8 mouse cellular contexts compared by ENCODE assay signal in genomic region chr2:30415936-30416648, GRCm38 (mm10). TPM values are rescaled to one million over a fixed set of nuclear protein-coding genes. Genes with fewer than 3 reads are reported as not detected.
DNase-seq lines count a peak whose midpoint lies in the region; ATAC-seq lines count a peak whose summit lies in the region.

Gene Ptpa (plus strand): TSS chr2:30416039.

- no peaks in the 10 kb centered on the region for H3K9me3 ChIP-seq in forebrain, embryonic 11.5 days (ENCODE audit: control insufficient read depth, low read length)
- no peaks in the 10 kb centered on the region for H3K9me3 ChIP-seq in heart, embryonic 16.5 days (replicated peaks; ENCODE audit: control insufficient read depth, low read length)
- H3K9me3 ChIP-seq in liver, embryonic 15.5 days (replicated peaks) = no peaks in the 10 kb centered on the region
- H3K9me3 ChIP-seq in neural tube, embryonic 12.5 days = no peaks in the 10 kb centered on the region

- peaks cover 16% of the 10 kb centered on the region for H3K4me1 ChIP-seq in forebrain, embryonic 11.5 days (replicated peaks; ENCODE audit: control insufficient read depth, insufficient read depth, low read length)
- peaks cover 26% of the 10 kb centered on the region for H3K4me1 ChIP-seq in heart, embryonic 16.5 days (ENCODE audit: control insufficient read depth, insufficient read depth, low read length)
- H3K4me1 ChIP-seq in liver, embryonic 15.5 days (replicated peaks) = peaks cover 66% of the 10 kb centered on the region
- peaks cover 42% of the 10 kb centered on the region for H3K4me1 ChIP-seq in neural tube, embryonic 12.5 days

- peak within 1 kb of the TSS; percentile 88 for H3K4me3 ChIP-seq in forebrain, embryonic 11.5 days (ENCODE audit: low read depth, low read length)
- peak within 1 kb of the TSS; percentile 89 for H3K4me3 ChIP-seq in heart, embryonic 16.5 days (ENCODE audit: low read length)
- peak within 1 kb of the TSS; percentile 100 for H3K4me3 ChIP-seq in liver, embryonic 15.5 days (replicated peaks)
- peak within 1 kb of the TSS; percentile 81 for H3K4me3 ChIP-seq in neural tube, embryonic 12.5 days

- DNase-seq in CD4-positive, CD25-positive, alpha-beta regulatory T cell, adult 2 months (ENCODE audit: low read depth, low spot score) = peak; percentile 98
- peak; percentile 84 for DNase-seq in c-Kit-negative CD71-positive TER-119-positive erythroid progenitor cells, embryonic 14.5 days (ENCODE audit: low read depth, low spot score)
- DNase-seq in forebrain, embryonic 11.5 days (ENCODE audit: low spot score) = peak; percentile 97
- DNase-seq in kidney, postnatal 36 days = peak; percentile 92 to 96
- DNase-seq in telencephalon, adult 2 months (ENCODE audit: low read depth, low spot score) = peak; percentile 79

- peak within 1 kb of the TSS; percentile 97 for H3K27ac ChIP-seq in forebrain, embryonic 11.5 days (ENCODE audit: low read depth, low read length)
- H3K27ac ChIP-seq in heart, embryonic 16.5 days (ENCODE audit: low read length) = peak within 1 kb of the TSS; percentile 97
- H3K27ac ChIP-seq in liver, embryonic 15.5 days (replicated peaks) = peak within 1 kb of the TSS; percentile 96
- H3K27ac ChIP-seq in neural tube, embryonic 12.5 days = peak within 1 kb of the TSS; percentile 94

- ATAC-seq in forebrain, embryonic 11.5 days (replicated peaks; ENCODE audit: low FRiP score) = peak; percentile 92
- peak; percentile 89 for ATAC-seq in heart, embryonic 16.5 days (replicated peaks; ENCODE audit: extremely low read depth, insufficient read depth, low FRiP score)
- ATAC-seq in liver, embryonic 15.5 days (ENCODE audit: insufficient read depth) = peak; percentile 77
- ATAC-seq in neural tube, embryonic 12.5 days (ENCODE audit: low FRiP score, low read depth) = peak; percentile 92

- peak within 1 kb of the TSS; percentile 96 for H3K9ac ChIP-seq in forebrain, embryonic 11.5 days (ENCODE audit: low read length)
- H3K9ac ChIP-seq in heart, embryonic 16.5 days (ENCODE audit: low read length) = peak within 1 kb of the TSS; percentile 98
- H3K9ac ChIP-seq in liver, embryonic 15.5 days = peak within 1 kb of the TSS; percentile 100
- peak within 1 kb of the TSS; percentile 92 for H3K9ac ChIP-seq in neural tube, embryonic 12.5 days

- WGBS in forebrain, embryonic 11.5 days = under 1% methylated on average over 52 of the region's 67 CpGs
- WGBS in heart, embryonic 16.5 days = under 1% methylated on average over 61 of the region's 67 CpGs
- WGBS in liver, embryonic 15.5 days (ENCODE audit: insufficient replicate concordance) = under 1% methylated on average over 65 of the region's 67 CpGs
- WGBS in neural tube, embryonic 12.5 days = under 1% methylated on average over 67 of the region's 67 CpGs

- no peaks in the 10 kb centered on the region for H3K27me3 ChIP-seq in forebrain, embryonic 11.5 days (ENCODE audit: control insufficient read depth, insufficient read depth, low read length)
- no peaks in the 10 kb centered on the region for H3K27me3 ChIP-seq in heart, embryonic 16.5 days (ENCODE audit: control insufficient read depth, insufficient read depth, low read length)
- no peaks in the 10 kb centered on the region for H3K27me3 ChIP-seq in liver, embryonic 15.5 days
- no peaks in the 10 kb centered on the region for H3K27me3 ChIP-seq in neural tube, embryonic 12.5 days (replicated peaks)

- H3K36me3 ChIP-seq in forebrain, embryonic 11.5 days (ENCODE audit: control insufficient read depth, insufficient read depth, low read length) = no peaks in the 10 kb centered on the region
- no peaks in the 10 kb centered on the region for H3K36me3 ChIP-seq in heart, embryonic 16.5 days (ENCODE audit: control insufficient read depth, insufficient read depth)
- H3K36me3 ChIP-seq in liver, embryonic 15.5 days (replicated peaks) = peaks cover 17% of the 10 kb centered on the region
- H3K36me3 ChIP-seq in neural tube, embryonic 12.5 days = no peaks in the 10 kb centered on the region; the same call in 1 of the 2 replicates

- peak within 1 kb of the TSS; percentile 94 for H3K4me2 ChIP-seq in forebrain, embryonic 11.5 days (ENCODE audit: low read depth, low read length, severe bottlenecking)
- peak within 1 kb of the TSS; percentile 70 for H3K4me2 ChIP-seq in heart, embryonic 16.5 days (ENCODE audit: low read depth, low read length)
- H3K4me2 ChIP-seq in liver, embryonic 15.5 days = peak within 1 kb of the TSS; percentile 89
- H3K4me2 ChIP-seq in neural tube, embryonic 12.5 days (replicated peaks) = peak within 1 kb of the TSS; percentile 75

RNA-seq across cellular contexts. Expression of gene Ptpa, which starts in this region (rescaled TPM):
- 90.0 and 94.5 TPM in 2 replicates for polyA plus RNA-seq in forebrain, embryonic 11.5 days (2014; fragmentation: Nextera tagmentation; extraction: Ambion mirVana)
- polyA plus RNA-seq in heart, embryonic 16.5 days (2015; fragmentation: Nextera tagmentation; extraction: Ambion mirVana) = 125 and 126 TPM in 2 replicates
- 129 and 141 TPM in 2 replicates for polyA plus RNA-seq in liver, embryonic 15.5 days (2015; fragmentation: Nextera tagmentation; extraction: Ambion mirVana)
- polyA plus RNA-seq in neural tube, embryonic 12.5 days (2016; fragmentation: Nextera tagmentation; extraction: Ambion mirVana) = 129 and 135 TPM in 2 replicates

Comparison
In these comparisons a context has a peak if more than half of its experiments do, and no peak if none do; other contexts are left out.
1. Peak in every context shown above with its lines: DNase-seq, ATAC-seq, H3K4me3 ChIP-seq and H3K27ac ChIP-seq.